25 mouse cellular contexts compared by ENCODE assay signal in genomic region chr2:9820611-9821010, GRCm38 (mm10).
DNase-seq lines count a peak whose midpoint lies in the region; ATAC-seq lines count a peak whose summit lies in the region.
"Had no signal": no experiment of that assay in that cellular context is flagged by ENCODE, and none has a peak within 500 bp of the region (broad histone marks: within the 10 kb centered on the region; RNA-seq: fewer than 3 reads in every experiment).

No protein-coding gene starts in this region.

- no peak overlapping the region for H3K27ac ChIP-seq in heart, embryonic 11.5 days (ENCODE audit: low read depth, low read length)
- no peak overlapping the region for H3K27ac ChIP-seq in kidney, embryonic 16.5 days (ENCODE audit: low read length)
- H3K27ac ChIP-seq: embryonic facial prominence, embryonic 10.5 days; embryonic facial prominence, embryonic 12.5 days; forebrain, embryonic 13.5 days had no signal

- H3K4me3 ChIP-seq in heart, embryonic 11.5 days (ENCODE audit: low read depth, low read length): no peak overlapping the region
- no peak overlapping the region for H3K4me3 ChIP-seq in kidney, embryonic 16.5 days (ENCODE audit: low read length)
- H3K4me3 ChIP-seq: embryonic facial prominence, embryonic 10.5 days; embryonic facial prominence, embryonic 12.5 days; forebrain, embryonic 13.5 days had no signal

- H3K27me3 ChIP-seq in heart, embryonic 11.5 days (ENCODE audit: control insufficient read depth, insufficient read depth, low read length): no peaks in the 10 kb centered on the region
- no peaks in the 10 kb centered on the region for H3K27me3 ChIP-seq in kidney, embryonic 16.5 days (ENCODE audit: insufficient read depth, low read length)
- H3K27me3 ChIP-seq: CH12.LX; embryonic facial prominence, embryonic 12.5 days; forebrain, embryonic 13.5 days; Patski had no signal

- no peaks in the 10 kb centered on the region for H3K9me3 ChIP-seq in heart, embryonic 11.5 days (replicated peaks; ENCODE audit: control insufficient read depth, low read length)
- no peaks in the 10 kb centered on the region for H3K9me3 ChIP-seq in kidney, embryonic 16.5 days (ENCODE audit: low read length)
- H3K9me3 ChIP-seq: embryonic facial prominence, embryonic 10.5 days; embryonic facial prominence, embryonic 12.5 days; forebrain, embryonic 13.5 days; G1E had no signal

- no peak overlapping the region for H3K9ac ChIP-seq in heart, embryonic 11.5 days (ENCODE audit: low read depth, low read length)
- no peak overlapping the region for H3K9ac ChIP-seq in kidney, embryonic 16.5 days (replicated peaks; ENCODE audit: low read length)
- H3K9ac ChIP-seq: embryonic facial prominence, embryonic 12.5 days; forebrain, embryonic 13.5 days had no signal

- intact Hi-C loops in heart, postnatal 10 days (cut with DNase I): no loop called here

- peak; percentile 93 for DNase-seq in heart, adult 11 months
- peak; percentile 5 to 10 for DNase-seq in heart, postnatal 10 days
- DNase-seq in heart, adult 8-10 months (ENCODE audit: low spot score): no peak
- DNase-seq in kidney, postnatal 14 days: peak; percentile 3
- peak; percentile 8 to 29 for DNase-seq in lung, postnatal 4 days
- no peak for DNase-seq in lung, adult 18-20 months
- DNase-seq: adrenal gland, adult 8-10 months; adrenal gland, postnatal 14 days; adrenal gland, postnatal 36 days; B cell, adult 2 months; cerebellum, adult 11-12 months; cerebellum, adult 2 months; cerebellum, adult 9-10 months; cerebellum, postnatal 10 days; cerebellum, postnatal 25 days had no signal

- ATAC-seq in heart, embryonic 11.5 days (replicated peaks; ENCODE audit: insufficient number of reproducible peaks, low FRiP score, low TSS enrichment): no peak
- no peak for ATAC-seq in kidney, embryonic 16.5 days (ENCODE audit: low FRiP score, low TSS enrichment)
- ATAC-seq: activated CD4-positive, CD25-positive, alpha-beta regulatory T cell, adult 4 months; CD4-positive, CD25-positive, alpha-beta regulatory T cell, adult 4 months; forebrain, embryonic 13.5 days; Patski had no signal

- no peaks in the 10 kb centered on the region for H3K4me1 ChIP-seq in heart, embryonic 11.5 days (ENCODE audit: control insufficient read depth, insufficient read depth, low read length)
- no peaks in the 10 kb centered on the region for H3K4me1 ChIP-seq in kidney, embryonic 16.5 days (ENCODE audit: insufficient read depth, low read length)
- H3K4me1 ChIP-seq: embryonic facial prominence, embryonic 10.5 days; embryonic facial prominence, embryonic 12.5 days; forebrain, embryonic 13.5 days had no signal

- H3K36me3 ChIP-seq in heart, embryonic 11.5 days (ENCODE audit: control insufficient read depth, insufficient read depth, low read length): no peaks in the 10 kb centered on the region
- H3K36me3 ChIP-seq in kidney, embryonic 16.5 days (ENCODE audit: insufficient read depth, low read length): no peaks in the 10 kb centered on the region
- H3K36me3 ChIP-seq: embryonic facial prominence, embryonic 10.5 days; embryonic facial prominence, embryonic 12.5 days; G1E had no signal

- H3K4me2 ChIP-seq in heart, embryonic 11.5 days: no peak overlapping the region
- H3K4me2 ChIP-seq in kidney, embryonic 16.5 days (replicated peaks; ENCODE audit: low read depth, low read length): no peak overlapping the region
- H3K4me2 ChIP-seq: embryonic facial prominence, embryonic 12.5 days; forebrain, embryonic 13.5 days had no signal

- 75% methylated on average over 8 of the region's 8 CpGs for WGBS in heart, embryonic 11.5 days (ENCODE audit: insufficient replicate concordance)
- WGBS in kidney, embryonic 16.5 days: 71% methylated on average over 8 of the region's 8 CpGs

Comparison
In these comparisons a context has a peak if more than half of its experiments do, and no peak if none do; other contexts are left out.
1. DNase-seq: peak in heart, adult 11 months (single experiment), heart, postnatal 10 days (2 of 2), kidney, postnatal 14 days (single experiment) and lung, postnatal 4 days (2 of 2); none in heart, adult 8-10 months (single experiment) and lung, adult 18-20 months (0 of 2).